Mouse (Mus musculus): Measurements from ENCODE around the gene Capza1. TPM values are rescaled to one million over a fixed set of nuclear protein-coding genes. Genes with fewer than 3 reads are reported as not detected.
A peak's percentile ranks its signal among the peaks of the same experiment; 100 is the strongest.

Gene Capza1
- polyA plus RNA-seq, 1 experiment from 2014 or later, result 192 TPM

GRCm38 (mm10) chr3:104780561-104781420 is 83.5 kb downstream of the Capza1 start, which contains the start of gene Ppm1j:
TSS of gene Ppm1j (plus strand) at chr3:104781056.
- ATAC-seq (ENCODE audit: low read depth), result peak; percentile 79

GRCm38 (mm10) chr3:104779949-104780348 is 84.4 kb downstream of the Capza1 start:
- under 1% methylated on average over 7 of the region's 7 CpGs for WGBS
- Histone ChIP-seq H3K27me3 (replicated peaks; ENCODE audit: control insufficient read depth, insufficient read depth, low read length) (peaks cover 82% of the 10 kb centered on the region), H3K9ac (ENCODE audit: low read depth, low read length) (no peak overlapping the region), H3K36me3 (ENCODE audit: control insufficient read depth, insufficient read depth, low read length) (no peaks in the 10 kb centered on the region), H3K4me1 (ENCODE audit: control insufficient read depth, insufficient read depth, low read length) (peaks cover 18% of the 10 kb centered on the region; the same call in 1 of the 2 replicates), H3K9me3 (ENCODE audit: control insufficient read depth, low read length) (no peaks in the 10 kb centered on the region), H3K4me3 (ENCODE audit: low read depth, low read length) (no peak overlapping the region), H3K4me2 (ENCODE audit: low read depth, low read length) (0 out of 2 replicates have a peak overlapping the region, but pooled peaks have one; percentile 99), H3K27ac (replicated peaks; ENCODE audit: low read depth, low read length) (no peak overlapping the region)
- DNase-seq (ENCODE audit: low spot score) (peak; percentile 82), ATAC-seq (ENCODE audit: low read depth) (no peak)

More at GRCm38 (mm10) chr3:104780561-104781420, 83.5 kb downstream of the Capza1 start, which contains the start of gene Ppm1j:
- H3K9me3 ChIP-seq (ENCODE audit: control insufficient read depth, low read length), result no peaks in the 10 kb centered on the region
- WGBS, result 2% methylated on average over 31 of the region's 56 CpGs
- no peaks in the 10 kb centered on the region for H3K36me3 ChIP-seq (ENCODE audit: control insufficient read depth, insufficient read depth, low read length)
- H3K27ac ChIP-seq (replicated peaks; ENCODE audit: low read depth, low read length), result no peak within 1 kb of the TSS
- H3K4me3 ChIP-seq (ENCODE audit: low read depth, low read length), result peak within 1 kb of the TSS; percentile 52
- peaks cover 18% of the 10 kb centered on the region; the same call in 1 of the 2 replicates for H3K4me1 ChIP-seq (ENCODE audit: control insufficient read depth, insufficient read depth, low read length)
- peak within 1 kb of the TSS; percentile 99 for H3K4me2 ChIP-seq (ENCODE audit: low read depth, low read length)
- DNase-seq (ENCODE audit: low spot score), result peak; percentile 74
- H3K9ac ChIP-seq (ENCODE audit: low read depth, low read length), result peak within 1 kb of the TSS; percentile 61
- peaks cover 80% of the 10 kb centered on the region for H3K27me3 ChIP-seq (replicated peaks; ENCODE audit: control insufficient read depth, insufficient read depth, low read length)

DNA sequence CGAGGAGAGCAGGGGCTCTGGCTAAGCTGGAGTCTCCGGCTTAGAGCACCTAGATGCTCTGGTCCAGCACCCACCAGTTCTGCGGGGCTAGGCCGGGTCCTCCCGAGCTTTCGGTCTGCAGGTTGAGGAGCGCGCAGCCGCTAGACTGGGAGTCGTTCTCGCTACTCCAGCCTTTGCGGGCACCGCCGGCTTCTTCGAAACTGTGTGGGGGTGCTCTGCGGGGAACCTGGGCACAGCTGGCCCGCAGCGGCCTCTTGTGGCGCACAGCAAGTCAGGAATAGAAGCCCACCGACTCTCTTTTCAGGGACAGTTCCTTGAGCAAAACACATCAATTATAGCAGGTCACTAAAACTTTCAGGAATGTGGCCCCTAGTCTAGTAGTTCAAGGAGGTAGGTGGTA is 87.0 kb downstream of the Capza1 start:
- Histone ChIP-seq H3K4me2 (ENCODE audit: low read depth, low read length) (peak overlapping the region; percentile 67), H3K27me3 (replicated peaks; ENCODE audit: control insufficient read depth, insufficient read depth, low read length) (peaks cover 66% of the 10 kb centered on the region), H3K27ac (replicated peaks; ENCODE audit: low read depth, low read length) (no peak overlapping the region), H3K9ac (ENCODE audit: low read depth, low read length) (peak overlapping the region; percentile 50; the same call in 1 of the 2 replicates), H3K4me3 (ENCODE audit: low read depth, low read length) (peak overlapping the region; percentile 40), H3K9me3 (ENCODE audit: control insufficient read depth, low read length) (no peaks in the 10 kb centered on the region), H3K36me3 (ENCODE audit: control insufficient read depth, insufficient read depth, low read length) (no peaks in the 10 kb centered on the region), H3K4me1 (ENCODE audit: control insufficient read depth, insufficient read depth, low read length) (peaks cover 18% of the 10 kb centered on the region; the same call in 1 of the 2 replicates)
- 1% methylated on average over 20 of the region's 20 CpGs for WGBS
- ATAC-seq (ENCODE audit: low read depth), result no peak
- DNase-seq (ENCODE audit: low spot score), result peak; percentile 77

DNA sequence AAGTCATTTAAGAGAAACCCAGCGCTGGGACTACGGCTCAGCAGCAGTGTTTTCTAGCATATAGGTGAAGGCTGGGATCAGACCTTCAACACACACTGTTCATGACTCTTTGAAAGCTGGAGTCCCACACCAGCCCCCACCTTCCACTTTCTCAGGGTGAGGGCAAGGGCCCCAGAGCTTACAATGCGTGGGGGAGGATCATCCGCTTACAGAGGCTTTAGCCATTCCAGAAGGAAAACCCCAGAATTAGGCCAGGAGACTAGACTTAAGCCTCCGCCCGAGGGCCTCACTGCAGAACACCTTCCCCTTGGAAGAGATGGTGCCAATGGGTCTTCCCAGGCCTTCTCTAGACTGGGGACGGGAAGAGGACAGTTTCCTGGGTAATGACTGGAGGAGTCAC is 91.0 kb downstream of the Capza1 start:
- no peak overlapping the region for H3K4me3 ChIP-seq (ENCODE audit: low read depth, low read length)
- DNase-seq (ENCODE audit: low spot score), result no peak
- H3K4me2 ChIP-seq (ENCODE audit: low read depth, low read length), result no peak overlapping the region
- no peak for ATAC-seq (ENCODE audit: low read depth)
- H3K27ac ChIP-seq (replicated peaks; ENCODE audit: low read depth, low read length), result no peak overlapping the region
- WGBS, result 74% methylated on average over 7 of the region's 7 CpGs
- peaks cover 26% of the 10 kb centered on the region for H3K27me3 ChIP-seq (replicated peaks; ENCODE audit: control insufficient read depth, insufficient read depth, low read length)
- no peak overlapping the region for H3K9ac ChIP-seq (ENCODE audit: low read depth, low read length)
- no peaks in the 10 kb centered on the region for H3K36me3 ChIP-seq (ENCODE audit: control insufficient read depth, insufficient read depth, low read length)
- H3K4me1 ChIP-seq (ENCODE audit: control insufficient read depth, insufficient read depth, low read length), result peaks cover 8% of the 10 kb centered on the region; the same call in 1 of the 2 replicates
- no peaks in the 10 kb centered on the region for H3K9me3 ChIP-seq (ENCODE audit: control insufficient read depth, low read length)

Other genes with a start within 250 kb of the Capza1 start
- gene Slc16a1, start 225.8 kb downstream of the Capza1 start, polyA plus RNA-seq (2014; fragmentation: Nextera tagmentation; extraction: Ambion mirVana), result 30.9 and 39.2 TPM in 2 replicates
- gene Ppm1j, start 83.4 kb downstream of the Capza1 start, polyA plus RNA-seq (2014; fragmentation: Nextera tagmentation; extraction: Ambion mirVana), result 3.4 and 3.7 TPM in 2 replicates
- gene Fam19a3, start 82.7 kb downstream of the Capza1 start, polyA plus RNA-seq (2014; fragmentation: Nextera tagmentation; extraction: Ambion mirVana), result 0.24 and 0.68 TPM in 2 replicates
- 183 and 198 TPM in 2 replicates for gene Rhoc, start 76.1 kb downstream of the Capza1 start, polyA plus RNA-seq (2014; fragmentation: Nextera tagmentation; extraction: Ambion mirVana)
- 38.1 and 44.6 TPM in 2 replicates for gene Mov10, start 45.9 kb downstream of the Capza1 start, polyA plus RNA-seq (2014; fragmentation: Nextera tagmentation; extraction: Ambion mirVana)
- gene St7l, start 500 bp downstream of the Capza1 start, polyA plus RNA-seq (2014; fragmentation: Nextera tagmentation; extraction: Ambion mirVana), result 32.8 and 35.3 TPM in 2 replicates
- gene Wnt2b, start 97.4 kb upstream of the Capza1 start, polyA plus RNA-seq (2014; fragmentation: Nextera tagmentation; extraction: Ambion mirVana), result 1.3 and 1.4 TPM in 2 replicates
- gene Cttnbp2nl, start 188.6 kb upstream of the Capza1 start, polyA plus RNA-seq (2014; fragmentation: Nextera tagmentation; extraction: Ambion mirVana), result 27.4 and 29.4 TPM in 2 replicates
- gene 4930564D02Rik, start 202.3 kb upstream of the Capza1 start, polyA plus RNA-seq (2014; fragmentation: Nextera tagmentation; extraction: Ambion mirVana), result not detected in 2 replicates